Mouse (Mus musculus): ENCODE measurements around the gene Gimap8. TPM values are rescaled to one million over a fixed set of nuclear protein-coding genes. Genes with fewer than 3 reads are reported as not detected.

The Gimap8 gene
- polyA plus RNA-seq, 1 experiment from 2014 or later: 0.93 TPM

DNA sequence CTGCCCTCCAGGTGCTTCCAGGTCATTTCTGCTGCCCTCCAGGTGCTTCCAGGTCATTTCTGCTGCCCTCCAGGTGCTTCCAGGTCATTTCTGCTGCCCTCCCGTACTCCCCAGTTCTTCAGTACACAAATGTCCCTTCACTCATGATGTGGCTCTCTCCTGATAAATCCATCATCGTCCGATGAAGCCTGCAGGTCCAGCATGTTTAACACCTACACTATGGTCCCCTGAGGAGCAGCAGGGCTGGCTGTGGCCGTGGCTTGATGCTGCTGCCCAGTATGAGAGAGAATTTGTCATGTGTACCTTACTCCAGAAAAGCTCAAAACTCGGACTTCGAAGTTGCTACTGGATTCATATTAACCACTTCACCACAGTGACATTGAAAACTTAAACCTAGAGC, 5.6 kb upstream of the Gimap8 start:
- Histone ChIP-seq H3K4me2 (no peak overlapping the region), H3K27me3 (replicated peaks) (no peaks in the 10 kb centered on the region), H3K36me3 (no peaks in the 10 kb centered on the region), H3K9me3 (replicated peaks) (no peaks in the 10 kb centered on the region), H3K4me3 (no peak overlapping the region), H3K4me1 (0 out of 2 replicates have a peak, but pooled peaks cover 3% of the 10 kb centered on the region), H3K27ac (no peak overlapping the region), H3K9ac (no peak overlapping the region)
- WGBS (ENCODE audit: insufficient replicate concordance): 60% methylated on average over 6 of the region's 6 CpGs
- no peak for ATAC-seq

DNA sequence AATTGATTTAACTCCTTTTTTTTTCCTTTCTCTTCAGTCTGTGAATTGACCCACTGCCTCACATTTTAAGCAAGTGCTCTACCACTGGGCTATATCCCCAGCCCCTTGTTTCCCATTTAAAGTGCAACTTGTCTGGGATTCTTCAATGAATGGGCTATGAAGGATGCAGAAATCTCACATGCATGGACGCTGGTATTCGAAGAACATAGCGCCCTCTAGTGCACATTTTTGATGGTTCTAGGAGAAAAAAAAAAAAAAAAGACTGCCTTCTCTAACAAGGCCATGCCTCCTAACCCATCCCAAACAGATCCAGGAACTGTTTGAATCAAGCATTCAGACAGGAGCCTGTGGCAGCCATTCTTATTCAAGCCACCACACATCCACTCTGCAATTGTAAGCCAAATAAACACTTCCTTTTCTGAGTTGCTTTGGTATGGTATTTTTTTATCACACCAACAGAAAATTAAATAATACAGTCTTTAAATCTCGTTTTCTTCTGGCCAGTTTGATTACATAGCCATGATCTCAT, 4.2 kb upstream of the Gimap8 start:
- no peaks in the 10 kb centered on the region for H3K9me3 ChIP-seq (replicated peaks)
- H3K4me2 ChIP-seq: no peak overlapping the region
- WGBS (ENCODE audit: insufficient replicate concordance): 14% methylated on average over 4 of the region's 4 CpGs
- H3K4me1 ChIP-seq: 0 out of 2 replicates have a peak, but pooled peaks cover 3% of the 10 kb centered on the region
- no peaks in the 10 kb centered on the region for H3K36me3 ChIP-seq
- no peak overlapping the region for H3K9ac ChIP-seq
- H3K27ac ChIP-seq: no peak overlapping the region
- no peaks in the 10 kb centered on the region for H3K27me3 ChIP-seq (replicated peaks)
- H3K4me3 ChIP-seq: no peak overlapping the region
- no peak for ATAC-seq

DNA sequence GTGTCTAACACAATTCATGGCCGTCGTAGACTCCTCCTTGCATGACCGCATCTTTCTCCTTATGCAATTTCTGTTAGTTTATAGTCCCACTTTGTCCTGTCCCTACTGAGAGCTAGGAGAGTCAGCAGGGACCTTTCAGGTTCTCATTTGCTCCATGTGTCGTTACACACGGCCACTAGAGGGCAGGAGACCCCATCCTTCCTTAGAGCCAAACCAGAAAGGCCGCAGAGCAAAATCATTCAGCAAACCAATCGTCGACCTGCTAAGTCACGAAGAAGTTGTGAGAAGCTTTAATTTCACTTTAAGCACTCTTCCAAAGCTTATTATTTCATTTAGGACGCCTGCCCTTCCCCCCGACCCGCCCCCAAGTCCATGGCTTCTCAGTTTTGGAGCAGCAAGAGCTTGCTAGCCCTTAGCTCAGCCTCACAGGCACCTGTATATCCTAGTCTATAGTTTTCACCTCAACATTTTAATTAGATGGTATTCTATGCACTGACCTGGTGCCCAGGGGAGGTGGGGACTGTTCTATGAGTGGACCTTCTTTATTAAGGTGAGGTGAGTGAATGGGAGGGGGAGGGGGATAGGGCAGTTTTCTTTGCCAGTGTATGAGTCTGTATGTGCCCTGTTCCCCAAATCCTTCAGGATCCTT, 1.2 kb upstream of the Gimap8 start:
- Histone ChIP-seq H3K27me3 (replicated peaks) (no peaks in the 10 kb centered on the region), H3K36me3 (no peaks in the 10 kb centered on the region), H3K4me2 (no peak overlapping the region), H3K9ac (no peak overlapping the region), H3K27ac (no peak overlapping the region), H3K4me3 (no peak overlapping the region), H3K4me1 (0 out of 2 replicates have a peak, but pooled peaks cover 3% of the 10 kb centered on the region), H3K9me3 (replicated peaks) (no peaks in the 10 kb centered on the region)
- no peak for ATAC-seq
- WGBS (ENCODE audit: insufficient replicate concordance): 6% methylated on average over 12 of the region's 12 CpGs

DNA sequence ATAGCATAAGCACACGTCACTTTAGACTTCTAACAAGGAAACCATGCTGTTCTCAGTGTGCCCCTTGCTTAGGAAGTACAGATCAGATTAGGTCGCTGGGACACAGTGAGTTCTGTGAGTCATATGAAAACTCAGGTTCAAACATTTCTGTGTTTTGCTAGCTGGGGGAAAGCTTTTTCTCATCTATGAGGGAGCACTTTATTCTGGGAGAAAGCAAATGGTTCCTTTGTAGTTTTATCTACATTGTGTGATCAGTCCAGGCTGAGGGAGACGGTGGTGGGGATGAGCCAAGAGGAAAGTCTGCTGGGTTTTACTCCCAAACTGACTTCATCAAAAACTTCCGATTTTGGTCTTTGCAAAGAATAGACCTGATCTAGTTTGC, 734 bp upstream of the Gimap8 start:
- Histone ChIP-seq H3K4me2 (no peak overlapping the region), H3K36me3 (no peaks in the 10 kb centered on the region), H3K27me3 (replicated peaks) (no peaks in the 10 kb centered on the region), H3K9ac (no peak overlapping the region), H3K27ac (no peak overlapping the region), H3K9me3 (replicated peaks) (no peaks in the 10 kb centered on the region), H3K4me1 (0 out of 2 replicates have a peak, but pooled peaks cover 3% of the 10 kb centered on the region), H3K4me3 (no peak overlapping the region)
- no peak for ATAC-seq
- WGBS (ENCODE audit: insufficient replicate concordance): 48% methylated on average over 4 of the region's 4 CpGs

DNA sequence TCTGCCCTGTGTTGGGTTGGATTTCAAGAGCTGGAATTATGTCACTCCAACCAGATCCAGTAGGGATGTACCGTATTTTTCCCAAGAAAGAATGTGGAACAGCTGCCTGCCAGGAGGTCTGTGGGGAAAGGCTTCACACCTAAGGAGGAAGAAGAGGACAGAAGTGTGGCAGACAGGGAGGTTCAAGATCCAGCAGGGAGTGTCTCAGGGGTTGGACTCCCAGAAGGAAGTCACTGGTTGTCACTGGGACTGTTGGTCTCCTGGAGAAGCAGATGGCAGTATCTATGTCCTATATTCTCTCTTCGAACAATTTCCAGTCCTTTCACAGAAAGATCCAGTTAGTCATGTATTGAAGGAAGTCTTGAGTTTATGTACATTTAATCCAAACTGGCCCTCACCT, 577 bp downstream of the Gimap8 start:
- no peaks in the 10 kb centered on the region for H3K36me3 ChIP-seq
- H3K4me3 ChIP-seq: no peak overlapping the region
- no peak overlapping the region for H3K9ac ChIP-seq
- ATAC-seq: no peak
- 0 out of 2 replicates have a peak, but pooled peaks cover 3% of the 10 kb centered on the region for H3K4me1 ChIP-seq
- H3K27ac ChIP-seq: no peak overlapping the region
- no peaks in the 10 kb centered on the region for H3K9me3 ChIP-seq (replicated peaks)
- 56% methylated on average over 2 of the region's 2 CpGs for WGBS (ENCODE audit: insufficient replicate concordance)
- peak overlapping the region; percentile 13; the same call in 1 of the 2 replicates for H3K4me2 ChIP-seq
- H3K27me3 ChIP-seq (replicated peaks): no peaks in the 10 kb centered on the region

DNA sequence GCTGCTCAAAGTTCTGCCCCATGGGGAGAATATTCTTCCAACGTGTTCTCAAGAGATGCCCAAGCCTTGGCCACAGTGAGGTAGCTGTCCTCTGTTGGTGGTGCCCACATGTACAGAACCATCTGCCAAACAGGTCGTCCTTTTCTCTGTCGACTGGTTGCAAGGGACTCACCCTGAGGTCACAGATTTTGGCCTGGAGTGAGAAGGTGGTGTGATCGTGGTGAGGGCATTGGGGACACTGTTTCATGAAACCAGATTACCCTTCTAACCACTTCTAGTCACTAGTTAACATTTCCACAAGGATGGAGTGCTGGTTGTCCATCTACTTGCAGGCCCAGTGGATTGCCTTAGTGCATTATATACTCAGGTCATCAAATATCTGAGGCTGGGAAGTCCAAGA, 1.7 kb downstream of the Gimap8 start:
- H3K9me3 ChIP-seq (replicated peaks): no peaks in the 10 kb centered on the region
- H3K4me1 ChIP-seq: 0 out of 2 replicates have a peak, but pooled peaks cover 3% of the 10 kb centered on the region
- no peak overlapping the region for H3K4me2 ChIP-seq
- ATAC-seq: no peak
- H3K9ac ChIP-seq: no peak overlapping the region
- H3K4me3 ChIP-seq: no peak overlapping the region
- no peaks in the 10 kb centered on the region for H3K27me3 ChIP-seq (replicated peaks)
- WGBS (ENCODE audit: insufficient replicate concordance): 64% methylated on average over 4 of the region's 4 CpGs
- no peak overlapping the region for H3K27ac ChIP-seq
- no peaks in the 10 kb centered on the region for H3K36me3 ChIP-seq

DNA sequence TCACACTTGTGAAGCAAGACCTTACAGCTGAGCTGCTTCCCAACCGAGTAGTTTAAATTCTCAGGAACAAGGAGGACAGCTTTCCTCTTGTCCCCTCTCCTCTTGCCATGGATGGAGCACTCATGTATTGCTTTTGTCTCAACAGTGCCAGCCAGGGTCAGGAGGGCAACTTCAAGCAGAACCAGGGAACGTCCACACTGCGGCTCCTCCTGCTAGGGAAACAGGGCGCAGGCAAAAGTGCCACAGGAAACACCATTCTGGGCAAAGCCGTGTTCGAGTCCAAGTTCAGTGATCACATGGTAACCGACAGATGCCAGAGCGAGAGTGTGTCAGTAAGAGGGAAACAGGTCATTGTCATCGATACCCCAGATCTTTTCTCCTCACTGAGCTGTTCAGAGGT, 3.0 kb downstream of the Gimap8 start:
- 0 out of 2 replicates have a peak, but pooled peaks cover 3% of the 10 kb centered on the region for H3K4me1 ChIP-seq
- no peak overlapping the region for H3K9ac ChIP-seq
- no peak overlapping the region for H3K27ac ChIP-seq
- H3K9me3 ChIP-seq (replicated peaks): no peaks in the 10 kb centered on the region
- H3K4me2 ChIP-seq: no peak overlapping the region
- no peaks in the 10 kb centered on the region for H3K27me3 ChIP-seq (replicated peaks)
- no peaks in the 10 kb centered on the region for H3K36me3 ChIP-seq
- no peak for ATAC-seq
- H3K4me3 ChIP-seq: no peak overlapping the region
- 71% methylated on average over 9 of the region's 9 CpGs for WGBS (ENCODE audit: insufficient replicate concordance)

DNA sequence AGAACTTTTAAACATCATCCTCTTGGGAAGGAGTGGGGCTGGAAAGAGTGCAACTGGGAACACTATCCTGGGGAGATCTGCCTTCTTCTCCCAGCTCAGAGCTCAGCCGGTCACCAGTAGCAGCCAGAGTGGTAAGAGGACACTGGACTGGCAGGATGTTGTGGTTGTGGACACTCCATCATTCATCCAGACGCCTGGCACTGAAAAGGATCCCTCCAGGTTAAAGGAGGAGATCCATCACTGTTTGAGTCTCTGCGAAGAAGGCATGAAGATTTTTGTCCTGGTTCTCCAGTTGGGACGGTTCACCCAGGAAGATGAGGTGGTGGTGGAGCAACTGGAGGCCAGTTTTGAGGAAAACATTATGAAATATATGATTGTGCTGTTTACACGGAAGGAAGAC, 11.7 kb downstream of the Gimap8 start:
- no peak overlapping the region for H3K4me2 ChIP-seq
- H3K27ac ChIP-seq: no peak overlapping the region
- no peaks in the 10 kb centered on the region for H3K36me3 ChIP-seq
- no peaks in the 10 kb centered on the region for H3K4me1 ChIP-seq
- WGBS (ENCODE audit: insufficient replicate concordance): 53% methylated on average over 5 of the region's 5 CpGs
- H3K27me3 ChIP-seq (replicated peaks): no peaks in the 10 kb centered on the region
- no peaks in the 10 kb centered on the region for H3K9me3 ChIP-seq (replicated peaks)
- no peak for ATAC-seq
- H3K9ac ChIP-seq: no peak overlapping the region
- H3K4me3 ChIP-seq: no peak overlapping the region

DNA sequence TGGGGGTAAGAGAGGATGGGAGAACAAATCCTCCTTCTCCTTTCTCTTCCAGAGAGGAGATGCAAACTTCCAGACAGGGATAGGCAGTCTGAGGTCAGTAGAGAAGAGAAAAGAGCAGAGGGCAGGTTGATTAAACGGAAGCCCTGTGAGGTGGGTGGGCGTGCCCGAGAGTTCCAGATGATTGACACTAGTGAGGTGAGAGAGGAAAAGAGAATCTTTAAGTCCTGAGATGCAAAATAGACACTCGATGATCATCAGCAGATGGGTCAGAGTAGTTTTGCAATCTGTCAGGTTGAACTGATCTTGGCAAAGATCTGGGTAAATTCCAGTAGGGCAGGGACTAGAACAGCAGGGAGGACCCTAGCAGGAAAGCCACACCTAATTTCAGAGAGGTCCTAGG, 17.7 kb downstream of the Gimap8 start:
- H3K27ac ChIP-seq: no peak overlapping the region
- no peaks in the 10 kb centered on the region for H3K9me3 ChIP-seq (replicated peaks)
- no peaks in the 10 kb centered on the region for H3K36me3 ChIP-seq
- WGBS (ENCODE audit: insufficient replicate concordance): 54% methylated on average over 4 of the region's 4 CpGs
- H3K4me3 ChIP-seq: no peak overlapping the region
- H3K9ac ChIP-seq: no peak overlapping the region
- H3K27me3 ChIP-seq (replicated peaks): no peaks in the 10 kb centered on the region
- no peak overlapping the region for H3K4me2 ChIP-seq
- no peaks in the 10 kb centered on the region; the same call in 1 of the 2 replicates for H3K4me1 ChIP-seq
- ATAC-seq: no peak

DNA sequence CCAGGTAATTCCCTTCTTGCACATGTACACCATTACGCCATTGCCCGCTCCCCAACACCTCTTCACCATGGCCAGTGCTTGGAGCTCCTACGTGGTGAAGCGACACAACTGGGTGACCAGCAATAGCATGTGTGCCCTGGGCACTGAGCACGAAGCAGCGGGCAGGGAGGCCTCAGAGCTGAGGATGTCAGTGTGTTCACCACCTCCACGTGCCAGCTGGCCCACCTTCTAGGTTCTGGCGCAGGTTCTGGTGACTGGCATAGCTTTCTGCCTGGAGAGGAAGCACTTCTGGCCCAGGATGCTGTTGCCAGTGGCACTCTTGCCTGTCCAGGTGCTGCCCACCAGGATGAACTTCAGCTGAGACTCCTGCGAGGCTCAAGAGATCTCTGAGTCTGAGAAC, 18.4 kb downstream of the Gimap8 start:
- H3K4me1 ChIP-seq: no peaks in the 10 kb centered on the region; the same call in 1 of the 2 replicates
- no peak overlapping the region for H3K4me3 ChIP-seq
- H3K36me3 ChIP-seq: no peaks in the 10 kb centered on the region
- H3K9me3 ChIP-seq (replicated peaks): no peaks in the 10 kb centered on the region
- H3K27me3 ChIP-seq (replicated peaks): no peaks in the 10 kb centered on the region
- H3K4me2 ChIP-seq: no peak overlapping the region
- WGBS (ENCODE audit: insufficient replicate concordance): 82% methylated on average over 9 of the region's 9 CpGs
- ATAC-seq: no peak
- H3K9ac ChIP-seq: no peak overlapping the region
- no peak overlapping the region for H3K27ac ChIP-seq

DNA sequence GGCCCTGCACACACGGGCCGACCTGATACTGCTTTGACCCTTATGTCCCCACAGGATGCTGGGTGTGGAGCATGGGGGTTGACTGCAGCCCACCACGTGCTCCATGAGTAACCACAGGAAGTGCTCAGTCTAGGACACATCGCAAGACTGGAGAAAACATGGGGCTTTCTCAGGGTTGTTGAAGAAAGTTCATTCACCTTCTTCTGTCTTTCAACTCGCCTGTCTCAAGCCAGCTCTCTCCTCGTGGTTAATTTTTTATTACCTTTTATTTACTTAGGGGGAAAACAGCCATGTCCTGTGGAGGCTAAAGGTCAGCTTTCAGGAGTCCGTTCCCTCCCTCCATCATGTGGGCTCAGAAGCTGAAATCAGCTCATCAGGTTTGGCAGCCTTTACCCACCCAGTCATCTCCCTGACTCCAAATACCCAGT, 19.1 kb downstream of the Gimap8 start:
- no peaks in the 10 kb centered on the region; the same call in 1 of the 2 replicates for H3K4me1 ChIP-seq
- H3K4me3 ChIP-seq: no peak overlapping the region
- WGBS (ENCODE audit: insufficient replicate concordance): 29% methylated on average over 7 of the region's 7 CpGs
- H3K9ac ChIP-seq: no peak overlapping the region
- H3K4me2 ChIP-seq: no peak overlapping the region
- H3K36me3 ChIP-seq: no peaks in the 10 kb centered on the region
- no peak overlapping the region for H3K27ac ChIP-seq
- H3K9me3 ChIP-seq (replicated peaks): no peaks in the 10 kb centered on the region
- H3K27me3 ChIP-seq (replicated peaks): no peaks in the 10 kb centered on the region
- ATAC-seq: peak; percentile 27; the same call in 1 of the 2 replicates

DNA sequence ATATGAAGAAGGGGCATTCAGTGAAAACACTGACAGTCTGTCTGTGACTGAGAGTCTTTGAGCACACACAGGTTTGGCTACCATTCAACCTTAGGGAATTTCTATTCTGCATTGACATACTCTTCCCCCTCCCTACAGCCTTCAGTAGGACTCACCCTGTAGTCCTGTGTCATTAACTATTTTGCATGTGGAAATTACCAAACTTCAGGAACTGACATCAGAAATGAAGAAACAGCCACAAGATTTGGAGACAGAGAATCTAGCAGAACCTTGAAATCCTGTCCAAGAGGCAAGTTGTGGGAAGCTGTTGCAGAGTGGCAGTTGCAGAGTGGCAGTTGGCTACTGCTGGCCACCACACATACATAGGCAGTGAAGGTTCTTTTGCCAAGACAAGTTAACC, 21.0 kb downstream of the Gimap8 start:
- no peak overlapping the region for H3K27ac ChIP-seq
- no peaks in the 10 kb centered on the region for H3K9me3 ChIP-seq (replicated peaks)
- no peak overlapping the region for H3K9ac ChIP-seq
- H3K36me3 ChIP-seq: no peaks in the 10 kb centered on the region
- no peak overlapping the region for H3K4me3 ChIP-seq
- H3K4me1 ChIP-seq: no peaks in the 10 kb centered on the region; the same call in 1 of the 2 replicates
- no peak overlapping the region for H3K4me2 ChIP-seq
- no peaks in the 10 kb centered on the region; the same call in 1 of the 2 replicates for H3K27me3 ChIP-seq (replicated peaks)
- ATAC-seq: no peak

Measured in liver, embryonic 12.5 days (tissue).